Mouse (Mus musculus): ENCODE data around the gene Atp7a. TPM values are rescaled to one million over a fixed set of nuclear protein-coding genes. Genes with fewer than 3 reads are reported as not detected.
A peak's percentile ranks its signal among the peaks of the same experiment; 100 is the strongest.
"Not testable (repeated sequence)": the region's sequence is repeated elsewhere in the genome, so short reads cannot be mapped to it uniquely, and the experiment has no call there.

The Atp7a gene
- polyA plus RNA-seq, 1 experiment = 26.7 TPM

GRCm38 (mm10) chrX:106017516-106017915 is 9.6 kb upstream of the Atp7a start:
- H3K4me1 ChIP-seq (ENCODE audit: control insufficient read depth, insufficient read depth, low read length) = no peaks in the 10 kb centered on the region
- no peak for TF ChIP-seq POLR2A (IDR thresholded peaks at IDR 0.05; ENCODE audit: low read depth, low read length)
- no peak for TF ChIP-seq CTCF (IDR thresholded peaks at IDR 0.05; ENCODE audit: borderline replicate concordance, insufficient read depth, low read length)
- H3K27ac ChIP-seq (ENCODE audit: insufficient read depth, low read length) = no peak overlapping the region

DNA sequence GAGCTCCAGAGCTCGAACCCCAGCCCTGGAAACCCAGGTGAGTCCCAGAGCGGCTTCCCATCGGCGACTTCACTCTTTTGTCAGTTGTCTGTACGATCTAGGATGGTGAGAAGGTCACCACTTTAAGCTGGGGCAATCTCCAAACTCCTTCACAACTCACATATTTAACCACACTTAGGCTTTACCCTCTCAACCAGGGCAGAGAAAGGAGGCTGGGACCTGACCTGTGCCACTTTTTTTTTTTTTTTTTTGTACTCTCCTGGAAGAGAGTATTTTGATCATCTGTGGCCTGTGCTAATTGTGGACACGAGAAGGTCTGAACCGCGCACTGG is 233 bp downstream of the Atp7a start:
- peak overlapping the region; percentile 83 for H3K4me3 ChIP-seq (ENCODE audit: insufficient read depth, low read length)
- no peak for TF ChIP-seq POLR2A (IDR thresholded peaks at IDR 0.05; ENCODE audit: low read depth, low read length)
- no peak overlapping the region for H3K27ac ChIP-seq (ENCODE audit: insufficient read depth, low read length)
- H3K4me1 ChIP-seq (ENCODE audit: control insufficient read depth, insufficient read depth, low read length) = no peaks in the 10 kb centered on the region; the same call in 1 of the 2 replicates

More at GRCm38 (mm10) chrX:106017516-106017915, 9.6 kb upstream of the Atp7a start:
- H3K4me3 ChIP-seq (ENCODE audit: insufficient read depth, low read length) = no peak overlapping the region

GRCm38 (mm10) chrX:106030176-106030575 is 3.1 kb downstream of the Atp7a start:
- no peak overlapping the region for H3K4me3 ChIP-seq (ENCODE audit: insufficient read depth, low read length)
- no peak for TF ChIP-seq CTCF (IDR thresholded peaks at IDR 0.05; ENCODE audit: borderline replicate concordance, insufficient read depth, low read length)
- no peak for TF ChIP-seq POLR2A (IDR thresholded peaks at IDR 0.05; ENCODE audit: low read depth, low read length)
- no peak overlapping the region for H3K27ac ChIP-seq (ENCODE audit: insufficient read depth, low read length)
- no peaks in the 10 kb centered on the region; the same call in 1 of the 2 replicates for H3K4me1 ChIP-seq (ENCODE audit: control insufficient read depth, insufficient read depth, low read length)

GRCm38 (mm10) chrX:106031124-106031523 is 4.0 kb downstream of the Atp7a start:
- Histone ChIP-seq H3K27ac (ENCODE audit: insufficient read depth, low read length) (no peak overlapping the region), H3K4me1 (ENCODE audit: control insufficient read depth, insufficient read depth, low read length) (no peaks in the 10 kb centered on the region; the same call in 1 of the 2 replicates), H3K4me3 (ENCODE audit: insufficient read depth, low read length) (no peak overlapping the region)
- TF ChIP-seq CTCF (IDR thresholded peaks at IDR 0.05; ENCODE audit: borderline replicate concordance, insufficient read depth, low read length) (no peak), POLR2A (IDR thresholded peaks at IDR 0.05; ENCODE audit: low read depth, low read length) (no peak)

DNA sequence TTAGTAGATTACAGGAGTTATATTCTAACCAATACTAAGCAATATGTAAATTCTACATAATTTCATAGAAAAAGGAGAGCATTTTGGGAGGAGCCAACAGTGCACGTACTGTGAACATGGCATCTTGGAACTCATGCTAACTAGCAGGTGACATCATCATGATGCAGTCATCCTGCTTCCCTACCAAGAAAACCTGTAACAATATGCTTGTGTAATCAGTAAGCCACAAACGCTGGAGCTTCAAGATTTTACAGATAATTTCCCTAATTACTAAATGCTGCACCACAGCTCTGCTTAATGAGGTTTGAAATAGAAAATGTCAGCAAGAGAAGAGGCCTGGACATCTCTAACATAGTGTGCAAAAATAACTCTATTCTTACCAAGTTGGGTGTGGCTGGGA is 8.7 kb downstream of the Atp7a start:
- H3K27ac ChIP-seq (ENCODE audit: insufficient read depth, low read length) = no peak overlapping the region

DNA sequence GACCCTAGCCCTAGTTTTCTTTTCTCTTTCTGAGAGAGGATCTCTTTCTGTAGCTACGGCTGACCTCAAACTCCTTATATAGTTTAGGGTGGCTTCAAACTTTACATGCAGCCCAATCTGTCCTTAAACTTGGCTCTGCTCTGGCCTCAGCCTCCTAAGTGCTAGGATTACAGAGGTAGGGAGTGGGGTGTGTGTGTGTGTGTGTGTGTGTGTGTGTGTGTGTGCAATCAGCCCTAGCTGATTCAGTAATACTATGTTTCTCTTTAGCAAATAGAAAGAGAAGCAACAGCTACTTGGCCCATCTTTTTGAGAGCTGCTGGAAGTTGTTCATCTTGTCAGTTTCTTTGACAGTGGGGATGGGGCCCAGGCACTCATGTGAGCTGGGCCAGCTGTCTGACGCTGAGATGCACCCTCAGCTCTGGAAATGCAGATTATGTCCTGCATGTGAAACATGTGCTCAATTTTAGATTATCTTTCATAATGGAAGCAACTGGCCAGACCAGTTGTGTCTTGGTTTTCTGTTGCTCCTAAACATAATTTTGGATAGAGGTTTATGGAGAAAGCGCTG is 10.2 kb downstream of the Atp7a start:
- H3K4me3 ChIP-seq (ENCODE audit: insufficient read depth, low read length) = no peak overlapping the region
- TF ChIP-seq CTCF (IDR thresholded peaks at IDR 0.05; ENCODE audit: borderline replicate concordance, insufficient read depth, low read length) = no peak
- TF ChIP-seq POLR2A (IDR thresholded peaks at IDR 0.05; ENCODE audit: low read depth, low read length) = no peak
- H3K27ac ChIP-seq (ENCODE audit: insufficient read depth, low read length) = no peak overlapping the region
- H3K4me1 ChIP-seq (ENCODE audit: control insufficient read depth, insufficient read depth, low read length) = no peaks in the 10 kb centered on the region

More for the DNA sequence above, 8.7 kb downstream of the Atp7a start:
- Histone ChIP-seq H3K4me1 (ENCODE audit: control insufficient read depth, insufficient read depth, low read length) (no peaks in the 10 kb centered on the region), H3K4me3 (ENCODE audit: insufficient read depth, low read length) (no peak overlapping the region)
- TF ChIP-seq CTCF (IDR thresholded peaks at IDR 0.05; ENCODE audit: borderline replicate concordance, insufficient read depth, low read length) (no peak), POLR2A (IDR thresholded peaks at IDR 0.05; ENCODE audit: low read depth, low read length) (no peak)

- TF ChIP-seq POLR2A (IDR thresholded peaks at IDR 0.05; ENCODE audit: low read depth, low read length) = no peak
- no peak for TF ChIP-seq CTCF (IDR thresholded peaks at IDR 0.05; ENCODE audit: borderline replicate concordance, insufficient read depth, low read length)
- Histone ChIP-seq H3K27ac (ENCODE audit: insufficient read depth, low read length) (peak overlapping the region; percentile 34), H3K4me3 (ENCODE audit: insufficient read depth, low read length) (no peak overlapping the region; the same call in 1 of the 2 replicates), H3K4me1 (ENCODE audit: control insufficient read depth, insufficient read depth, low read length) (no peaks in the 10 kb centered on the region; the same call in 1 of the 2 replicates)
These were observed 17.0 kb downstream of the Atp7a start for GRCm38 (mm10) chrX:106043863-106044617.

DNA sequence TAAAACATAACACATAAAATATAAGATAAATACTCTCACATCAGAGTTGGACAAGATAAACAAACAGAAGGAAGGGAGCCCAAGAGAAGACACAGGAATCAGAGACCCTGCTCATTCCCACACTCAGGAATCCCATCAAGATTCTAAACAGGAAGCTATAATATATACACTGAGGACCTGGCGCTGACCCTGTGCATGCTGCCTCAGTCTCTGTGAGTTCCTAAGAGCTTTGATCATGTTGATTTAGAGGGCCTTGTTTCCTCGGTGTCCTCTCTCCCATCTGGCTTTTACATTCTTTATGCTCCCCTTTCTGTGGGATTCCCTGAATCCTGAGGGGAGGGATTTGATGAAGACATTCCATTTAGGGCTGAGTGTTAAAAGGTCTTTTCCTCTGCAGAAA is 18.4 kb downstream of the Atp7a start:
- Histone ChIP-seq H3K27ac (ENCODE audit: insufficient read depth, low read length) (no peak overlapping the region), H3K4me1 (ENCODE audit: control insufficient read depth, insufficient read depth, low read length) (no peaks in the 10 kb centered on the region; the same call in 1 of the 2 replicates), H3K4me3 (ENCODE audit: insufficient read depth, low read length) (no peak overlapping the region)
- TF ChIP-seq POLR2A (IDR thresholded peaks at IDR 0.05; ENCODE audit: low read depth, low read length) (no peak), CTCF (IDR thresholded peaks at IDR 0.05; ENCODE audit: borderline replicate concordance, insufficient read depth, low read length) (no peak)

GRCm38 (mm10) chrX:106045928-106046327 is 18.9 kb downstream of the Atp7a start:
- TF ChIP-seq POLR2A (IDR thresholded peaks at IDR 0.05; ENCODE audit: low read depth, low read length) = no peak
- no peak for TF ChIP-seq CTCF (IDR thresholded peaks at IDR 0.05; ENCODE audit: borderline replicate concordance, insufficient read depth, low read length)
- Histone ChIP-seq H3K4me1 (ENCODE audit: control insufficient read depth, insufficient read depth, low read length) (no peaks in the 10 kb centered on the region; the same call in 1 of the 2 replicates), H3K27ac (ENCODE audit: insufficient read depth, low read length) (no peak overlapping the region), H3K4me3 (ENCODE audit: insufficient read depth, low read length) (no peak overlapping the region)

GRCm38 (mm10) chrX:106048191-106048590 is 21.1 kb downstream of the Atp7a start:
- Histone ChIP-seq H3K27ac (ENCODE audit: insufficient read depth, low read length) (no peak overlapping the region), H3K4me1 (ENCODE audit: control insufficient read depth, insufficient read depth, low read length) (no peaks in the 10 kb centered on the region; the same call in 1 of the 2 replicates), H3K4me3 (ENCODE audit: insufficient read depth, low read length) (no peak overlapping the region)
- no peak for TF ChIP-seq CTCF (IDR thresholded peaks at IDR 0.05; ENCODE audit: borderline replicate concordance, insufficient read depth, low read length)
- TF ChIP-seq POLR2A (IDR thresholded peaks at IDR 0.05; ENCODE audit: low read depth, low read length) = no peak

- H3K4me3 ChIP-seq (ENCODE audit: insufficient read depth, low read length); H3K4me1 ChIP-seq (ENCODE audit: control insufficient read depth, insufficient read depth, low read length); H3K27ac ChIP-seq (ENCODE audit: insufficient read depth, low read length): not testable (repeated sequence)
These were observed 50.8 kb downstream of the Atp7a start for GRCm38 (mm10) chrX:106077858-106078257.

Measured in embryonic fibroblast, embryonic 13.5 days (primary cell).